Mouse (Mus musculus) forebrain, embryonic 12.5 days (tissue): ENCODE results near the gene Fam117a. TPM values are rescaled to one million over a fixed set of nuclear protein-coding genes. Genes with fewer than 3 reads are reported as not detected.

Source experiments
- ATAC-seq: fragments of 200-750 bp; cut with Nextera tagmentation; 2 replicates; pipeline ENCODE4 v1.8.0; 2017; ENCODE audit warnings: moderate TSS enrichment; ENCODE audit not compliant: low FRiP score
- H3K27ac ChIP-seq: fragments of 300-500 bp; sonication (generic); 2 replicates; pipeline ENCODE4 v1.5.1; 2016; ENCODE audit warnings: mild to moderate bottlenecking
- H3K27me3 ChIP-seq: fragments of 300-500 bp; sonication (generic); 2 replicates; pipeline ENCODE4 v1.6.1; 2016; ENCODE audit warnings: mild to moderate bottlenecking
- H3K36me3 ChIP-seq: fragments of 300-500 bp; sonication (generic); replicated peaks from 2 replicates; pipeline ENCODE4 v1.6.1; 2016; ENCODE audit warnings: mild to moderate bottlenecking
- H3K4me1 ChIP-seq: fragments of 300-500 bp; sonication (generic); 2 replicates; pipeline ENCODE4 v1.6.1; 2016
- H3K4me2 ChIP-seq: fragments of 300-500 bp; sonication (generic); 2 replicates; pipeline ENCODE4 v1.6.1; 2016; ENCODE audit warnings: mild to moderate bottlenecking, moderate library complexity
- H3K4me3 ChIP-seq: fragments of 300-500 bp; sonication (generic); replicated peaks from 2 replicates; pipeline ENCODE4 v1.5.1; 2016; ENCODE audit warnings: mild to moderate bottlenecking
- H3K9ac ChIP-seq: fragments of 300-500 bp; sonication (generic); 2 replicates; pipeline ENCODE4 v1.6.1; 2016; ENCODE audit warnings: mild to moderate bottlenecking
- H3K9me3 ChIP-seq: fragments of 300-500 bp; sonication (generic); 2 replicates; pipeline ENCODE4 v1.6.1; 2016
- WGBS: fragments of 180-500 bp; shearing (Covaris S2); methylation state at CpG from one replicate; pipeline ENCODE4 v1.1.7; 2016; 5-methylcytosine and 5-hydroxymethylcytosine counted together
- polyA plus RNA-seq: library from polyadenylated mRNA; unstranded; fragments of >200 nt; fragmentation: Nextera tagmentation; extraction: Ambion mirVana; gene quantifications from 2 replicates; pipeline ENCODE4 v1.2.1, GENCODE M21; 2016

The Fam117a gene
- polyA plus RNA-seq, 1 experiment from 2014 or later, result 7.8 TPM

DNA sequence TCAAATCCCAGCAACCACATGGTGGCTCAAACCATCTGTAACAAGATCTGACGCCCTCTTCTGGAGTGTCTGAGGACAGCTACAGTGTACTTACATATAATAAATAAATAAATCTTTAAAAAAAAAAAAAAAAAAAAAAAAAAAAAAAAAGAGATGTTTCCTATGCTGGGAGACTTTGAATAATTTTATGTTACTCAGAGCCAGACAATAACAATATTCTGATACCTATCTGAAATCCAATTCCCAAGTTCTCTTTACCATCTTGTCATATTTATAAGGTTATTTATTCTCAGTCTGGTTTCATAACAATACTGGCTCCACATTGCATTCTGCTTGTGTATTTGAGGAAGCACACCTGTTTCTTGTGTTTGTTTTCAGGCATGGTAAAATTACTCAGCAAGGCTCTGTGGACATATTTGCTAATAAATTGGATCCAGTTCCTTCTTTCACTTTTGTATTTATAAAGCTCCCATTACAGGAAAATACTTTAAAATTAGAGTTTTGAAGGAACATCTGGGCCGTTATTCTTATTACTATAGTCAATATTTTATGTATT, 84.1 kb downstream of the Fam117a start:
- peaks cover 12% of the 10 kb centered on the region for H3K4me1 ChIP-seq
- no peak overlapping the region for H3K27ac ChIP-seq
- no peak overlapping the region for H3K9ac ChIP-seq
- ATAC-seq, result no peak
- H3K36me3 ChIP-seq, result no peaks in the 10 kb centered on the region; the same call in 1 of the 2 replicates
- no peaks in the 10 kb centered on the region for H3K27me3 ChIP-seq
- no peak overlapping the region for H3K4me2 ChIP-seq
- H3K4me3 ChIP-seq, result no peak overlapping the region
- 90% methylated on average over 2 of the region's 2 CpGs for WGBS
- no peaks in the 10 kb centered on the region for H3K9me3 ChIP-seq

- 87% methylated on average over 3 of the region's 3 CpGs for WGBS
- no peak overlapping the region for H3K4me3 ChIP-seq
- no peaks in the 10 kb centered on the region for H3K27me3 ChIP-seq
- no peak overlapping the region for H3K27ac ChIP-seq
- no peaks in the 10 kb centered on the region for H3K9me3 ChIP-seq
- H3K4me2 ChIP-seq, result no peak overlapping the region
- no peak overlapping the region for H3K9ac ChIP-seq
- no peak for ATAC-seq
- no peaks in the 10 kb centered on the region for H3K4me1 ChIP-seq
- no peaks in the 10 kb centered on the region for H3K36me3 ChIP-seq
These were observed 86.7 kb downstream of the Fam117a start for GRCm38 (mm10) chr11:95423505-95423904.

DNA sequence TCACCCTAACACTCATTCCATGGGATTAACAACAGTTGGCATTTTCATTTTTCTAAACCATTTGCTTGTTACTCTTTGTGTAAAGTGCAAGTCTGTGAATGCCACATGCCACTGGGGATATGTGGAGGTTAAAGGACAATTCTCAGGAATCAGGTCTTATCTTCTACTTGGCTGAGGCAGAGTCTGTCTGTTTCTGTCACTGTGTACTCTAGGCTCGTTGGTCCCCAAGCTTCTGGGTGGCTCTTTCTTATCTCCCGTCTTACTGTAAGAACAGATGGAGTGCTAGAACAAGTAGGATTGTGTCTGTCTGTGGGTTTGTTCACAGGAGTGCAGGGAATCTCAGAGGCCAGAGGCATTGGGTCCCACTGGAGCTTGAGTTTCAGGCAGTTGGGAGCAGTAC, 94.5 kb downstream of the Fam117a start:
- WGBS, result 92% methylated on average over 2 of the region's 2 CpGs

More for the DNA sequence above, 94.5 kb downstream of the Fam117a start:
- H3K4me3 ChIP-seq, result no peak overlapping the region
- no peak overlapping the region for H3K27ac ChIP-seq
- H3K27me3 ChIP-seq, result no peaks in the 10 kb centered on the region
- no peaks in the 10 kb centered on the region for H3K9me3 ChIP-seq
- no peaks in the 10 kb centered on the region for H3K36me3 ChIP-seq
- H3K4me1 ChIP-seq, result no peaks in the 10 kb centered on the region
- ATAC-seq, result no peak
- H3K4me2 ChIP-seq, result no peak overlapping the region
- no peak overlapping the region for H3K9ac ChIP-seq

Other genes with a start within 250 kb of the Fam117a start
- gene Dlx3, start 216.9 kb upstream of the Fam117a start, polyA plus RNA-seq, result 1.0 and 1.1 TPM in 2 replicates
- gene Dlx4, start 190.8 kb upstream of the Fam117a start, polyA plus RNA-seq, result 0.20 TPM in 1 of 2 replicates, not detected in the other
- gene Tac4, start 75.5 kb upstream of the Fam117a start, polyA plus RNA-seq, result 0.20 TPM in 1 of 2 replicates, not detected in the other
- gene Kat7, start 26.8 kb upstream of the Fam117a start, polyA plus RNA-seq, result 83.9 and 92.1 TPM in 2 replicates
- gene Slc35b1, start 47.7 kb downstream of the Fam117a start, polyA plus RNA-seq, result 126 TPM in 2 replicates
- gene Spop, start 77.1 kb downstream of the Fam117a start, polyA plus RNA-seq, result 193 and 211 TPM in 2 replicates
- gene Nxph3, start 177.6 kb downstream of the Fam117a start, polyA plus RNA-seq, result 0.57 and 0.87 TPM in 2 replicates